Mouse (Mus musculus) ES-Bruce4 (cell line): Measurements from ENCODE around the gene Nxnl1.

ENCODE experiments used
- CTCF ChIP-seq: IDR thresholded peaks from one replicate; pipeline ENCODE4 v1.8.1; 2011; ENCODE audit warnings: low read depth, low read length
- POLR2A ChIP-seq: IDR thresholded peaks from one replicate; pipeline ENCODE4 v1.8.1; 2011; ENCODE audit warnings: low read length; ENCODE audit not compliant: insufficient read depth

DNA sequence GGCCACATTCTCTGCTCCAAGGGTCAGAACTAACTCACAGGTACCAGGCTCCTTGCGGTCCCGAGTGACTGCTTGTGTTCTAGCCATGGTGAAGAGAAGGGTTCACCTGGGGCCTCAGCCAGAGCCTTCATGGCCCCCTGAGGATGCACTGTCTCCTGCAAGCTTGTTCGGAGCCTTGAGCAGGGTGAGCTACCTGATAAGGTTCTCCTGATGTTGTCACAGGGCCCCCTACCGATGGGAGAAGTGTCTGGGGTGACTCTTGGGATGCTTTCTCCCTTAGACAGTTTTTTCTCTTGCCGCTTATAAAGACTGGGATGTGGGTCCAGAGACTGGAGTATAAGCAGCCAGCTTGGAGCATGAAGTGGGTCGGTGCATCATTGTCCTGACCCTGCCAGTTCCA, 30.0 kb upstream of the Nxnl1 start:
- no peak for TF ChIP-seq POLR2A
- TF ChIP-seq CTCF: peak; percentile 8
